Comparison of ENCODE assay signal across 18 mouse cellular contexts in genomic region chr4:46863721-46864120, GRCm38 (mm10).
DNase-seq lines count a peak whose midpoint lies in the region; ATAC-seq and TF ChIP-seq lines count a peak whose summit lies in the region.
"Had no signal": no experiment of that assay in that cellular context is flagged by ENCODE, and none has a peak within 500 bp of the region (broad histone marks: within the 10 kb centered on the region; RNA-seq: fewer than 3 reads in every experiment).

No protein-coding gene starts in this region.

- TF ChIP-seq EP300 in liver, postnatal 0 days (IDR thresholded peaks at IDR 0.05; ENCODE audit: low read depth): no peak; the same call in 1 of the 2 replicates

- 0 out of 2 replicates have a peak, but pooled peaks cover 3% of the 10 kb centered on the region for H3K27me3 ChIP-seq in heart, embryonic 10.5 days (ENCODE audit: insufficient read depth, poor library complexity, severe bottlenecking)
- H3K27me3 ChIP-seq in liver, postnatal 0 days (ENCODE audit: insufficient read depth, low read length): no peaks in the 10 kb centered on the region
- H3K27me3 ChIP-seq in midbrain, embryonic 15.5 days (replicated peaks): no peaks in the 10 kb centered on the region
- H3K27me3 ChIP-seq: embryonic facial prominence, embryonic 12.5 days had no signal

- 78% methylated on average over 12 of the region's 12 CpGs for WGBS in heart, embryonic 10.5 days
- 57% methylated on average over 12 of the region's 12 CpGs for WGBS in liver, postnatal 0 days (ENCODE audit: insufficient replicate concordance)
- 62% methylated on average over 12 of the region's 12 CpGs for WGBS in midbrain, embryonic 15.5 days

- no peak overlapping the region for H3K9ac ChIP-seq in liver, postnatal 0 days (replicated peaks)
- no peak overlapping the region for H3K9ac ChIP-seq in midbrain, embryonic 15.5 days
- H3K9ac ChIP-seq: embryonic facial prominence, embryonic 12.5 days; limb, embryonic 13.5 days had no signal

- H3K4me2 ChIP-seq in liver, postnatal 0 days (ENCODE audit: low read depth, low read length): no peak overlapping the region
- H3K4me2 ChIP-seq in midbrain, embryonic 15.5 days: no peak overlapping the region
- H3K4me2 ChIP-seq: embryonic facial prominence, embryonic 12.5 days; limb, embryonic 13.5 days had no signal

- no peak for TF ChIP-seq CTCF in liver, postnatal 0 days (IDR thresholded peaks at IDR 0.05; ENCODE audit: low read depth)
- TF ChIP-seq CTCF in cortical plate, adult 2 months (IDR thresholded peaks at IDR 0.05; ENCODE audit: extremely low read depth, insufficient read depth, low read length): no peak

- ATAC-seq in liver, postnatal 0 days: peak; percentile 95
- peak; percentile 44; the same call in 1 of the 2 replicates for ATAC-seq in midbrain, embryonic 15.5 days (replicated peaks)

- no peak overlapping the region for H3K4me3 ChIP-seq in heart, embryonic 10.5 days
- H3K4me3 ChIP-seq in liver, postnatal 0 days (ENCODE audit: low read depth, low read length): no peak overlapping the region
- H3K4me3 ChIP-seq in cortical plate, adult 2 months (ENCODE audit: insufficient read depth, low read length): no peak overlapping the region
- no peak overlapping the region for H3K4me3 ChIP-seq in midbrain, embryonic 15.5 days
- H3K4me3 ChIP-seq: embryonic facial prominence, embryonic 12.5 days; erythroblast, embryonic 14.5 days; limb, embryonic 13.5 days had no signal

- no peaks in the 10 kb centered on the region for H3K36me3 ChIP-seq in heart, embryonic 10.5 days
- H3K36me3 ChIP-seq in liver, postnatal 0 days (replicated peaks; ENCODE audit: insufficient read depth, low read length): no peaks in the 10 kb centered on the region
- no peaks in the 10 kb centered on the region for H3K36me3 ChIP-seq in midbrain, embryonic 15.5 days (replicated peaks)
- H3K36me3 ChIP-seq: embryonic facial prominence, embryonic 12.5 days; limb, embryonic 13.5 days had no signal

- peak; percentile 30 for DNase-seq in heart, postnatal 4 days
- DNase-seq in heart, embryonic 10.5 days (ENCODE audit: low spot score): no peak
- peak; percentile 81 for DNase-seq in liver, postnatal 0 days
- no peak for DNase-seq in liver
- no peak for DNase-seq in spleen, adult 12 weeks (ENCODE audit: low spot score)
- DNase-seq in adrenal gland, postnatal 4 days (ENCODE audit: low spot score in 2 of 2): no peak
- DNase-seq: B cell, adult 2 months; cerebellum, adult 9-10 months; gastrocnemius, postnatal 14 days; heart, adult 18-20 months; kidney, adult 2 months; kidney, postnatal 14 days; thymus, adult 2 months had no signal

- TF ChIP-seq POLR2A in cortical plate, adult 2 months (IDR thresholded peaks at IDR 0.05; ENCODE audit: extremely low read depth, insufficient read depth, low read length): no peak

- H3K9me3 ChIP-seq in heart, embryonic 10.5 days: no peaks in the 10 kb centered on the region
- H3K9me3 ChIP-seq in liver, postnatal 0 days (ENCODE audit: low read length): no peaks in the 10 kb centered on the region
- no peaks in the 10 kb centered on the region for H3K9me3 ChIP-seq in midbrain, embryonic 15.5 days
- H3K9me3 ChIP-seq: embryonic facial prominence, embryonic 12.5 days; limb, embryonic 13.5 days had no signal

- H3K4me1 ChIP-seq in heart, embryonic 10.5 days: 0 out of 2 replicates have a peak, but pooled peaks cover 4% of the 10 kb centered on the region
- peaks cover 16% of the 10 kb centered on the region for H3K4me1 ChIP-seq in liver, postnatal 0 days (ENCODE audit: insufficient read depth)
- peaks cover 12% of the 10 kb centered on the region for H3K4me1 ChIP-seq in cortical plate, adult 2 months (ENCODE audit: control insufficient read depth, insufficient read depth, low read length)
- H3K4me1 ChIP-seq in midbrain, embryonic 15.5 days: peaks cover 7% of the 10 kb centered on the region; the same call in 1 of the 2 replicates
- H3K4me1 ChIP-seq: embryonic facial prominence, embryonic 12.5 days had no signal

- H3K27ac ChIP-seq in heart, embryonic 10.5 days: no peak overlapping the region
- peak overlapping the region; percentile 25 for H3K27ac ChIP-seq in liver, postnatal 0 days (ENCODE audit: low read depth)
- 0 out of 2 replicates have a peak overlapping the region, but pooled peaks have one; percentile 21 for H3K27ac ChIP-seq in cortical plate, adult 2 months (ENCODE audit: insufficient read depth, low read length)
- no peak overlapping the region for H3K27ac ChIP-seq in midbrain, embryonic 15.5 days
- H3K27ac ChIP-seq: embryonic facial prominence, embryonic 12.5 days; limb, embryonic 13.5 days had no signal

Comparison
In these comparisons a context has a peak if more than half of its experiments do, and no peak if none do; other contexts are left out.
1. DNase-seq: peak in heart, postnatal 4 days (single experiment) and liver, postnatal 0 days (single experiment); none in heart, embryonic 10.5 days (single experiment), liver (single experiment), spleen, adult 12 weeks (single experiment) and adrenal gland, postnatal 4 days (0 of 2).
2. H3K27ac ChIP-seq: peak in liver, postnatal 0 days (single experiment) and cortical plate, adult 2 months (single experiment); none in heart, embryonic 10.5 days (single experiment) and midbrain, embryonic 15.5 days (single experiment).